Mouse (Mus musculus) forebrain, embryonic 12.5 days (tissue): Measurements from ENCODE around the gene Tigd3. TPM values are rescaled to one million over a fixed set of nuclear protein-coding genes. Genes with fewer than 3 reads are reported as not detected.

Experiments
- ATAC-seq: fragments of 200-750 bp; cut with Nextera tagmentation; 2 replicates; pipeline ENCODE4 v1.8.0; 2017; ENCODE audit warnings: moderate TSS enrichment; ENCODE audit not compliant: low FRiP score
- H3K27ac ChIP-seq: fragments of 300-500 bp; sonication (generic); 2 replicates; pipeline ENCODE4 v1.5.1; 2016; ENCODE audit warnings: mild to moderate bottlenecking
- H3K27me3 ChIP-seq: fragments of 300-500 bp; sonication (generic); 2 replicates; pipeline ENCODE4 v1.6.1; 2016; ENCODE audit warnings: mild to moderate bottlenecking
- H3K36me3 ChIP-seq: fragments of 300-500 bp; sonication (generic); replicated peaks from 2 replicates; pipeline ENCODE4 v1.6.1; 2016; ENCODE audit warnings: mild to moderate bottlenecking
- H3K4me1 ChIP-seq: fragments of 300-500 bp; sonication (generic); 2 replicates; pipeline ENCODE4 v1.6.1; 2016
- H3K4me2 ChIP-seq: fragments of 300-500 bp; sonication (generic); 2 replicates; pipeline ENCODE4 v1.6.1; 2016; ENCODE audit warnings: mild to moderate bottlenecking, moderate library complexity
- H3K4me3 ChIP-seq: fragments of 300-500 bp; sonication (generic); replicated peaks from 2 replicates; pipeline ENCODE4 v1.5.1; 2016; ENCODE audit warnings: mild to moderate bottlenecking
- H3K9ac ChIP-seq: fragments of 300-500 bp; sonication (generic); 2 replicates; pipeline ENCODE4 v1.6.1; 2016; ENCODE audit warnings: mild to moderate bottlenecking
- H3K9me3 ChIP-seq: fragments of 300-500 bp; sonication (generic); 2 replicates; pipeline ENCODE4 v1.6.1; 2016
- WGBS: fragments of 180-500 bp; shearing (Covaris S2); methylation state at CpG from one replicate; pipeline ENCODE4 v1.1.7; 2016; 5-methylcytosine and 5-hydroxymethylcytosine counted together
- polyA plus RNA-seq: library from polyadenylated mRNA; unstranded; fragments of >200 nt; fragmentation: Nextera tagmentation; extraction: Ambion mirVana; gene quantifications from 2 replicates; pipeline ENCODE4 v1.2.1, GENCODE M21; 2016

The Tigd3 gene
- polyA plus RNA-seq, 1 experiment from 2014 or later: 11.1 TPM

- no peak for ATAC-seq
- H3K4me1 ChIP-seq: peaks cover 68% of the 10 kb centered on the region
- no peaks in the 10 kb centered on the region for H3K36me3 ChIP-seq
- H3K4me3 ChIP-seq: no peak overlapping the region
- no peaks in the 10 kb centered on the region for H3K27me3 ChIP-seq
- H3K27ac ChIP-seq: peak overlapping the region; percentile 59
- WGBS: 43% methylated on average over 5 of the region's 5 CpGs
- 0 out of 2 replicates have a peak overlapping the region, but pooled peaks have one; percentile 2 for H3K4me2 ChIP-seq
- H3K9ac ChIP-seq: no peak overlapping the region
- H3K9me3 ChIP-seq: no peaks in the 10 kb centered on the region
Observed at GRCm38 (mm10) chr19:5841999-5842784, 51.8 kb downstream of the Tigd3 start.

- H3K4me3 ChIP-seq: no peak overlapping the region
Observed at GRCm38 (mm10) chr19:5841389-5841946, 52.5 kb downstream of the Tigd3 start.

More at GRCm38 (mm10) chr19:5841389-5841946, 52.5 kb downstream of the Tigd3 start:
- 60% methylated on average over 4 of the region's 4 CpGs for WGBS
- H3K4me1 ChIP-seq: peaks cover 60% of the 10 kb centered on the region
- no peaks in the 10 kb centered on the region for H3K36me3 ChIP-seq
- no peaks in the 10 kb centered on the region for H3K27me3 ChIP-seq
- no peak for ATAC-seq
- H3K27ac ChIP-seq: no peak overlapping the region
- H3K9me3 ChIP-seq: no peaks in the 10 kb centered on the region
- H3K4me2 ChIP-seq: no peak overlapping the region
- no peak overlapping the region for H3K9ac ChIP-seq

Other genes with a start within 250 kb of the Tigd3 start
- 16.3 and 16.8 TPM in 2 replicates for gene Sipa1, start 230.4 kb downstream of the Tigd3 start, polyA plus RNA-seq
- 19.2 and 22.2 TPM in 2 replicates for gene Map3k11, start 205.4 kb downstream of the Tigd3 start, polyA plus RNA-seq
- gene Pcnx3, start 205.2 kb downstream of the Tigd3 start, polyA plus RNA-seq: 32.4 and 35.1 TPM in 2 replicates
- gene Kcnk7, start 189.8 kb downstream of the Tigd3 start, polyA plus RNA-seq: 0.29 TPM in 1 of 2 replicates, not detected in the other
- gene Ehbp1l1, start 167.8 kb downstream of the Tigd3 start, polyA plus RNA-seq: 6.1 and 6.7 TPM in 2 replicates
- 170 and 172 TPM in 2 replicates for gene Fam89b, start 164.5 kb downstream of the Tigd3 start, polyA plus RNA-seq
- gene Ltbp3, start 153.2 kb downstream of the Tigd3 start, polyA plus RNA-seq: 10.0 and 12.0 TPM in 2 replicates
- 63.4 and 65.3 TPM in 2 replicates for gene Scyl1, start 122.7 kb downstream of the Tigd3 start, polyA plus RNA-seq
- gene Frmd8, start 18.9 kb downstream of the Tigd3 start, polyA plus RNA-seq: 25.6 and 25.9 TPM in 2 replicates
- 1.3 and 1.8 TPM in 2 replicates for gene Slc25a45, start 16.3 kb downstream of the Tigd3 start, polyA plus RNA-seq
- 184 and 203 TPM in 2 replicates for gene Dpf2, start 18.9 kb upstream of the Tigd3 start, polyA plus RNA-seq
- gene Cdc42ep2, start 30.7 kb upstream of the Tigd3 start, polyA plus RNA-seq: 2.2 TPM in 2 replicates
- gene Pola2, start 70.1 kb upstream of the Tigd3 start, polyA plus RNA-seq: 76.8 and 80.4 TPM in 2 replicates
- gene Slc22a20, start 92.0 kb upstream of the Tigd3 start, polyA plus RNA-seq: not detected in 2 replicates
- 2.0 and 3.2 TPM in 2 replicates for gene Capn1, start 121.7 kb upstream of the Tigd3 start, polyA plus RNA-seq
- gene Syvn1, start 152.4 kb upstream of the Tigd3 start, polyA plus RNA-seq: 26.4 and 31.3 TPM in 2 replicates
- 74.7 and 76.7 TPM in 2 replicates for gene Mrpl49, start 163.6 kb upstream of the Tigd3 start, polyA plus RNA-seq
- 652 and 668 TPM in 2 replicates for gene Fau, start 163.7 kb upstream of the Tigd3 start, polyA plus RNA-seq
- 30.8 and 35.4 TPM in 2 replicates for gene Znhit2, start 167.0 kb upstream of the Tigd3 start, polyA plus RNA-seq
- 31.7 and 32.8 TPM in 2 replicates for gene Tm7sf2, start 174.2 kb upstream of the Tigd3 start, polyA plus RNA-seq
- 66.0 and 70.8 TPM in 2 replicates for gene Vps51, start 183.1 kb upstream of the Tigd3 start, polyA plus RNA-seq
- gene Tmem262, start 185.9 kb upstream of the Tigd3 start, polyA plus RNA-seq: not detected in 2 replicates
- gene Gm28374, start 188.1 kb upstream of the Tigd3 start, polyA plus RNA-seq: 2.0 and 2.4 TPM in 2 replicates
- 66.1 and 74.9 TPM in 2 replicates for gene Zfpl1, start 190.8 kb upstream of the Tigd3 start, polyA plus RNA-seq
- 54.5 and 57.4 TPM in 2 replicates for gene Cdca5, start 190.8 kb upstream of the Tigd3 start, polyA plus RNA-seq
- 0.42 and 0.62 TPM in 2 replicates for gene AC131692.1, start 200.3 kb upstream of the Tigd3 start, polyA plus RNA-seq
- gene Naaladl1, start 211.6 kb upstream of the Tigd3 start, polyA plus RNA-seq: 0.81 and 1.2 TPM in 2 replicates
- gene Sac3d1, start 224.5 kb upstream of the Tigd3 start, polyA plus RNA-seq: 55.2 and 56.6 TPM in 2 replicates
- gene Snx15, start 234.2 kb upstream of the Tigd3 start, polyA plus RNA-seq: 24.6 and 26.0 TPM in 2 replicates
- not detected in 2 replicates for gene Batf2, start 246.8 kb upstream of the Tigd3 start, polyA plus RNA-seq
- 77.4 and 80.5 TPM in 2 replicates for gene Arl2, start 247.4 kb upstream of the Tigd3 start, polyA plus RNA-seq